Mouse (Mus musculus) kidney, adult 18-20 months (tissue): ENCODE results near the gene Lamtor5.
A peak's percentile ranks its signal among the peaks of the same experiment; 100 is the strongest.
"Not testable (repeated sequence)": the region's sequence is repeated elsewhere in the genome, so short reads cannot be mapped to it uniquely, and the experiment has no call there.

Source experiments
- DNase-seq: peaks from one replicate; pipeline ENCODE4 v3.0.0; 2021

The Lamtor5 gene

GRCm38 (mm10) chr3:107272433-107272832 is 6.2 kb upstream of the Lamtor5 start:
- DNase-seq = no peak

DNA sequence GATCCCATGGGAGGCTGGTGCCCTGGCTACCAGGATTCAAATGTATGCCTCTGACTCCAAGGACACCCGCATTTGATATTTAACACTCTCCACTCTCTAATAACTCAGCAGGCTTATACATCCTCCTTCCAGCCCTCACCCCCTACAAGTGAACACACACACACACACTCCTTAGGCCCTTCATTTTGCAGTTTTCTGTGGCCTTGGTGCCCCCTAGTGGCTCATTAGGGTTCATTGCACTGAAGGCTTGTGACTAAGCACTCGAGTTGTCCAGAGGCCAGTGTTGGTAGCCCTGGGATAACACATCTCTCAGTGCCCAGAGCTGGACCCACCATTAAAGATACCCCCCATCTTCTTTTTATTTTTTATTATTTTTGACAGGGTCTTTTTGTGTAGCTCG is 4.8 kb upstream of the Lamtor5 start:
- DNase-seq = peak; percentile 74

- no peak for DNase-seq
Observed at GRCm38 (mm10) chr3:107275351-107275750, 3.3 kb upstream of the Lamtor5 start.

DNA sequence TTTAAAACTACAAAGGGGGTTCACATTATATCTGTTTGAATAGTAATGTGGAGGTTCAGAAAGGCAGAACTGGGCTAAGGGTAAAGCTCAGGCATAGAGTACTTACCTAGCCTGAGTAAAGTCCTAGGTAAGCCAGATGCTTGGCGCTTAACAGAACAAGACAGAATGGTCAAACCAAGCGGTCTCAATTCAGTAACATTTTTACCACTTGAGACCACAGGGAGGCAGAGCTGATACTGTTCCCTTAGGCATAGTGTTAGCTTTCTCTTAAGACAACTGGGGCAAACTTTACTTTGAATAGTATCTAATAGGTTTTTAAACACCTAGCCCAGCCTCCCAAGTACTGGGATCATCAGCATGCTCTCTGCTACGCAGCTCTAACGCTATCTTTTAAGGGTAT is 2.7 kb upstream of the Lamtor5 start:
- no peak for DNase-seq

DNA sequence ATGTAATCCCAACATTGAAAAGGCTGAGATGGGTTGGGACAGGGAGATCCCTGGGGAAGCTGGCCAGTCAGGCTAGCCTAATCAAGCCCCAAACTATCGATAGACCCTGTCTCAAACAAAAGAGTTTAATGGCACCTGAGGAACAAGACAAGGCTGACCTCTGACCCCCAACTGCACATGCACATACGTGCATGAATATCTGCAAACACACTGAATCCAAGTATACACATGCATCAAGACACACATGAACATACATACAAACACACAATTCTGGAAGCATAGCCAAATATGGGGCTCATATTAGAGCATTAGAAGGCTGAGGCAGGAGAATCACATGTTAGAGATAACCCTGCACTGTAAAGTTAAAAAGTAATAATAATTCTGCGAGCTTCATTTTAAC is 2.0 kb upstream of the Lamtor5 start:
- no peak for DNase-seq

DNA sequence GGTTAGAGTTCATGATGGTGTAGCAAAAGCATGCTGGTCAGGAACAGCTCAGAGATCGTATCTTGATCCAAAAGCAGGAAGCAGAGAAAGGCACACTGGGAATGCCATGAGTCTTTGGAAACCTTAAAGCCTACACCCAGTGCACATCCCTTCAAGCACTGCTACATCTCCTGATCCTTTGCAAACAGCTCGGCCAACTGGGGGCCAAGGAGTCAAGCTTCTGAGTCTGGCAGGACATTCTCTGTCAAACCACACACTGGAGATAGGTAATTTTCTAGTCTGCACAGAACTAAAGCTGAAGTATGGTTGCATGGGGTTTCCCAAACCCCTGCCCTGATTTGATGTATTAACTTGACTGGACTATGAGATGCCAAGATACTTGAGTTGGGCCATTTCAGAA is 7.5 kb downstream of the Lamtor5 start:
- no peak for DNase-seq

- no peak for DNase-seq
Observed at GRCm38 (mm10) chr3:107287346-107287745, 8.7 kb downstream of the Lamtor5 start.

GRCm38 (mm10) chr3:107290764-107291381 is 12.2 kb downstream of the Lamtor5 start, which contains the start of gene Slc16a4:
Slc16a4 (plus strand) TSS chr3:107291230.
- DNase-seq = peak; percentile 75

DNA sequence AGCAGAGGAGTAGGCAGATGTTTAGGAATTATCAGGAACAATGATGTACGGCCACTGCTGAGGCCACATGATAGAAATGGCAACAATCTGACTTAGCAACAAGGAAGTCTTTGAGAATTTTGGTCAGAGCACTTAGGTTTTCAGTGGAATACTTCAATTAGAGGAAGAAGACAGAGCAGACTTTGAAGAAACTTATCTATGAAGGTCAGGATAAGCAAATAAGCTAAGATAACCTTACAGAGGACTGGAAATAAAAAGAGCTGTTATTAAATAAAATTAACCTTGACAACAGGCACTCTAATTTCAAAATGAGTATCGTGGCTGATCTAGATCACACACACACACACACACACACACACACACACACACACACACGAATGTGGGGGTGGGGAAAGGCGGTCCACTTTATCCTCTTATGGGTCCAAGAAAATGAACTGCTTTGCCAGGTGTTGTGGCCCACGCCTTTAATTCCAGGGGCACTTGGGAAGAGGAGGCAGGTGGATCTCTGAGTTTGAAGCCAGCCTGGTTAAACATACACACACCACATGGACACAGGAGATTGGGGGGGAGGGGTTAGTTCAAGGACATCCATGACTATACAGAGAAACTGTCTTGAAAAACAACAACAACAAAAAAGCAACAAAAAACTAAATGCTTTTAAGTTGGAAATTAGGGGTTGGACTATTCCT is 17.2 kb downstream of the Lamtor5 start:
- DNase-seq = no peak

DNA sequence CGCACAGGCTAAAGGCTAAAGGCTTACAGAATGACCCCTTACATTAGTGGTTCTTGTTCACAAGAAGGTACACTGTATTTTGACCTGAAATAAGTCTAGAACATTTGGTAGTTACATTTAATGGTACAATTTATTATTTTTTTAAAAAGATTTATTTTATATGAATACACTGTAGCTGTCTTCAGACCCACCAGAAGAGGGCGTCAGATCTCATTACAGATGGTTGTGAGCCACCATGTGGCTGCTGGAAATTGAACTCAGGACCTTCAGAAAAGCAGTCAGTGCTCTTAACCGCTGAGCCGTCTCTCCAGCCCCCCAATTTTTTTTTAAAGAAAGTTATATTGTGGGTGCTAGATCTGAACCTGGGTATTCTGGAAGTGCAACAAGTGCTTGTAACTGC is 18.3 kb downstream of the Lamtor5 start:
- DNase-seq = not testable (repeated sequence)

DNA sequence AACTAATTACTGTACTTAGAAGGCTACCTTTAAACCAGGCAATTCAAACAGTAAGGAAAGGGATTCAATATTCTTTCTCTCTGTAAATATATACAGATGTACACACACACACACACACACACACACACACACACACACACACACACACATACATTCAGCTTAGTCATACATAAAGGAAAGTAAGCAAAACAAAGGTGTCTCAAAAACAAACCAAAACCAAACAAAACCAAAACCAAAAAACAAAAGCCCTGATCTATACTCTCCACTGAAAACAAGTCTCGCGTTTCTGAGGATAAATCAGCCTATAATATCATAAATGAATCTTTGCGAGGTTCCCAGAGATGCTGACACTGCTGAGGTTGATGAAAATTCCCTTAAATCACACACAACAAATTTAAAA is 38.7 kb downstream of the Lamtor5 start:
- DNase-seq = no peak

GRCm38 (mm10) chr3:107321141-107321540 is 42.5 kb downstream of the Lamtor5 start:
- no peak for DNase-seq

GRCm38 (mm10) chr3:107321776-107322175 is 43.1 kb downstream of the Lamtor5 start:
- no peak for DNase-seq

GRCm38 (mm10) chr3:107326442-107326841 is 47.8 kb downstream of the Lamtor5 start:
- no peak for DNase-seq

DNA sequence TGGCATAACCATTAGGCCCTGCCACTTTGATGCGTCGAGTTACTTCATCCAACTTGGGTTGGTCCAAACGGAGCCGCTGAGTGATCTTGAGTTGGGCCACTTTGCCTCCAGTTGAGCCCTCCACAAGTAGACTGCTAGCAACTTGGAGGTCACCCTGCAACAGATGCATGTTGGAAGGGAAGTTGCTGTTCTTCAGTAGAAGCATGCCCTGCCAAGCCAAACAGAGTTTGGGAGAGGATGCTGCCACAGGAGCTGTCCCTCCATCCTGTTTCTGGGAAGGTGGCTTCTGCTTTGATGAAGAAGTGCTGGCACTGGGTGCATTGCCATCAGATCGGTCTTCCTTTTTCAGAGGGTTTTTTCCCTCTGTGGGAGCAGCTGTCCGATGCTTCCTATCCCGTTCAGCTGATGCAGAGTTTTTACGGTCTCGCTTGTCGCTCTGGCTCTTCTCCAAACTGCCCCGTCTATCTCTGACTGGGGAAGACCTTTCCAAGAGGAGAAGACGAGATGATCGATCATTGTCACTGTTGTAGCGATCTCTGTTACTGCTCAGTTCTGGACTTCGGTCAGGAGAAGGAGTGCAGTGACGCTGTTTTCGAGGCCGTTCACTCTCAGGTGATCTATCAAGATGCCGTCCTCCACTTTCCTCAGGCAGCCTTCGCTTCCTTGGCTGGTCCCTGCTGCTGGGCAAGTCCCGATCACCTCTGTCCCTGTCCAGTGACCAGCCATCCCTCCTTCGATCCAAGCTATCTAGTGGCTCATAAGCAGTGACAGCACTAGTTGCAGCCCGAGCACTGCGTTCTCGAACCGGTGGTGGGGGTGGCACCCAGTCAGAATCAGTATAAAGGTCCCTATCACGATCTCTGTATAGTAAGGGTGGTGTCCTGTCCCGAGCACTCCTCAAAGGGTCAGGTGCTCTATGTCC is 52.1 kb downstream of the Lamtor5 start:
- peak; percentile 25 for DNase-seq

GRCm38 (mm10) chr3:107331746-107332126 is 53.1 kb downstream of the Lamtor5 start:
- DNase-seq = no peak

DNA sequence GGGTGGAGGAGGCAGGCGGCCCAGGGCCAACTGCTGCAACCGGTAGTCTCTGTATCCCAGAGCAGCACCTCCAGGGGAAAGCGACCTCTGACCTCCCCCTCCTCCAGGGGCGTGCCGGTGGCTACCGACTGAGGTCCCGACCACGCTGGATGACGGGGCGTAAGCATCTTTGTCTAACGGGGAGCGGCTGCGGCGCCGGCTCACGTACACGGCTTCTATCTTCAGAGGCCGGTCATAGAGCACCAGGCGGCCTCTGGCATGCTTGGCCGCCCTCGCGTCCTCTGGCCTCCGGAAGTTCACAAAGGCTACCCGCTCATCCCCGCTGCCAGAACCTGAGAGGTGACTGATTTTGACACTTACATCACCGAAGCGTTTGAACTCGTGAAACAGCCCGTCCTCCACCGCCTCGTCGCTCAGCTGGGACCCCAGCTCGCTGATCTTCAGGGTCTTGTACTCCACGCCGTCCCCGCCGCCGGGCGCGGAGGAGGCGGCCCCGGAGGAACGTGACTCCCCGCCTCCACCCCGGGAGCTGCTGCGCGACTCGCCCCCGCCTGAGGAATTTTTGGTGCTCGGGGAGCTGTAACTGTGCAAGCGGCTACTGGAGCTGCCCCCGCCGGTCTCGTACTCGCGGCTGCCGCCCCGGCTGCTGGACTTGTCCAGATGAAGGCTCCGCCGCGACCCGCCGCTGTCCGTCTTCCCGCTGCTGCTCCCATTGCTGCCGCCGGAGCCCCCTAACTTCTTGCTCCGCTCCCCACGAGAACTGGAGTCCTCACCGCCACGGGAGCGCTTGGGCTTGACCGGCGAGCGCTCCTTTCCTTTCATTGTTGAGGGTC is 53.7 kb downstream of the Lamtor5 start:
- DNase-seq = peak; percentile 74

DNA sequence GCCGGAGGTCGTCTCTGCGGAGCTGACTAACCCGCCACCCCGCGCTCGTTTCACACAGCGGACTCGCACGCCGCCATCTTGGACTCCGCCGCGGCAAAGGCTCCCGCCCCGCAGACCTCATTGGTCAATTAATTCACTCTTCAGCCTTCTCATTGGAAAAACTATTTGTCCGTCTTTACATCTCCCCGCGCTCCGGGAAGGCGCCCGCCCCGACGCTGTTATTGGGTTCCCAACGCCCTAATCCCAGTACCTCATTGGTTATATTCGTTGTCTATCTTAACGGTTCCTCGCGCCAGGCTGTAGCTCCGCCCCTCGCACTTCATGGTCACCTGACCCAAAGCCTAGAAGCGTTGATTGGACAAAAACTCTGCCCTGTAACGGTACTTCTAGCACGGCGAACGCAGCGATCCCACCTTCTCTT is 54.3 kb downstream of the Lamtor5 start:
- peak; percentile 94 for DNase-seq
